Mouse (Mus musculus): ENCODE results near the gene Tarbp2.

Tarbp2 gene

GRCm38 (mm10) chr15:102505770-102506463 lies 12.1 kb upstream of the Tarbp2 start:
- 51% methylated on average over 9 of the region's 9 CpGs for WGBS

GRCm38 (mm10) chr15:102506464-102506830 lies 11.5 kb upstream of the Tarbp2 start:
- WGBS, result 22% methylated on average over 2 of the region's 2 CpGs

- 100% methylated on average over 1 of the region's 1 CpGs for WGBS
Measured at GRCm38 (mm10) chr15:102506864-102507263, 11.1 kb upstream of the Tarbp2 start.

DNA sequence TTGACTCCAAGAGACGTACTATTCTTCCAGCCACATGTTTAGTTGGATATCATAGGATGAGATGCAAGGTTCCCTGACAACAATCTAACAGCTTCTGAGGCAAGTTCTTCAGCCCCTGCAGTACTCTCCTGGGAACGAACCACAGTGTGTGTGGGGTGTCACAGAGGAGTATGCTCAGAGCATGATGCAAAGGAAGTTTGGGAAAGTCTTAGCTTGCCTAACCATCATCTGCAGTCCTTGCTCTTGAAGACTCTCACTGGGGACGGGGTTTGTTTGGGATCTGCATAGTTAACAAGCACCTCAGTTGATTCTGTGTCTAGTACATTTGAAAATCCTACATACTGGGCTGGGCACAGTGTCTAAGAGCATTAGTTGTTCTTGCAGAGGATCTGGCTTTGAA lies 9.7 kb upstream of the Tarbp2 start:
- 53% methylated on average over 3 of the region's 3 CpGs for WGBS

DNA sequence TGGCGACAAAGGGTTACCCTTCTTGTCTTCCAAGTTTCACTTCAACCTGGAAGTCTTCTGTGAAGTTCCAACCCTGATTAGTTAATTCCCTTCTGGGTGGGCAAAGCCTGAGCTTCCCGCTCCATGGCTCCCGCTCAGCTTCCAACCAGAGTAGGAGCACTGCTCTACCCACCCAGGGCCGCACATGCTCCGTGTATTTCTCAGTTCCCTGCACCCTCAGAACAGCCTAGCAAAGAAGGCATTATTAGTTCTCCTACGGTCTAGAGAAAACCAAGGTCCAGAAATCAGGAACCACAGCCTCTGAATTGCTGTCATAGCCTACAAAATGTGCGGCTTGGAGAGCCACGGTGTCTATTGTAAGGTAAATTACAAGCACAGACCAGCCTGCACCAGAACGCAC lies 7.9 kb upstream of the Tarbp2 start:
- 4% methylated on average over 9 of the region's 9 CpGs for WGBS

DNA sequence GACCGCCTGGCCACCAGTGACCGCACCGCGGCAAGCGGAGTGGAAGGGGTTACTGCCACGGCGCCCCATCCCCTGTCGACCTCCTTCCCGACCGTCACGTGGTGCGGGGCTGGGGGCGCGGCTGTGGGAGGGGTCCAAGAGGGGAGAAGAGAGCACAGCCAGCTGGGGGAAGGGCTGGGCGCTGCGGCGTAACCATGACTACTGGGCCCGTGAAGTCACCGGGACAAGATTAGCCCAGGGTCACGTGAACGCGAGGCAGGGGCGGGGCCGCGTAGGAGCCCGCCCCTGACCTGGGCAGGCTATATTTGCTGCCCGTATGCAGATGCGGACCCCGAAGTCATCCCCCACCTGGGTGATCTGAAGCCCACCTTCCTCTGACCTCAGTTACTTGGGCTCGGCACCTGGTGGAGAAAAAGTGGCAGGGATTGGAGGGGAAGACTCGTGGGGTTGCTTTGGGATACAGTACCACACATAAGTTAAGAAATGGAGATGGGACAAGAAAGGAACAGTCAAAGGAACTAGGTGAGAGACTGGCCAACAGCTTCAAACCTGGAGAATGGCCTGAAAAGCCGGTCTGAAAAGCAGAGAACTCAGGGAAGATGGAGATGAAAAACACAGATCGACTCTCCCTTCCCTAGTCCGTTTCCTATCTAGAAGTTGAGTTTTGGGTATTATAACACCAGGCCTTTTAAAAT lies 7.3 kb upstream of the Tarbp2 start:
- WGBS, result 1% methylated on average over 32 of the region's 34 CpGs

- 21% methylated on average over 6 of the region's 6 CpGs for WGBS
Measured at GRCm38 (mm10) chr15:102511285-102511833, 6.6 kb upstream of the Tarbp2 start.

GRCm38 (mm10) chr15:102512010-102512409 lies 6.0 kb upstream of the Tarbp2 start:
- 42% methylated on average over 5 of the region's 5 CpGs for WGBS

DNA sequence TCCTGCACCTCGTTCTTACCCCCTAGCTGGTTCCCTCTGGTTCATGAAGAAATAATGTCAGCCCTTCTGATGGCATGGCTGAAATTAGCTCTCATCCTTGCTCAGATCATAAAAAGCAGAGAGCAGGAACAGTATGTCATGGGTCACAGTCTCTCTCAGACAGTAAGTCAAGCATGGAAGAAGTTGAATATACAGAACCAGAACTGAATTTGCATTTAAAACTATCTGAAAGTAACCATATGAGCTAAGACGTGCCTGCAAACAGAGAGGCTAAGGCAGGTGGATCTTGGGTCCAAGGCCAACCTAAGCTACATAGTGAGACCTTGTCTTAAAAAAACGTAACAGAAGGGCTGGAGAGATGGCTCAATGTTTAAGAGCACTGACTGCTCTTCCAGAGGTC lies 5.0 kb upstream of the Tarbp2 start:
- 64% methylated on average over 3 of the region's 3 CpGs for WGBS

- WGBS, result 72% methylated on average over 2 of the region's 2 CpGs
Measured at GRCm38 (mm10) chr15:102515261-102515660, 2.7 kb upstream of the Tarbp2 start.

DNA sequence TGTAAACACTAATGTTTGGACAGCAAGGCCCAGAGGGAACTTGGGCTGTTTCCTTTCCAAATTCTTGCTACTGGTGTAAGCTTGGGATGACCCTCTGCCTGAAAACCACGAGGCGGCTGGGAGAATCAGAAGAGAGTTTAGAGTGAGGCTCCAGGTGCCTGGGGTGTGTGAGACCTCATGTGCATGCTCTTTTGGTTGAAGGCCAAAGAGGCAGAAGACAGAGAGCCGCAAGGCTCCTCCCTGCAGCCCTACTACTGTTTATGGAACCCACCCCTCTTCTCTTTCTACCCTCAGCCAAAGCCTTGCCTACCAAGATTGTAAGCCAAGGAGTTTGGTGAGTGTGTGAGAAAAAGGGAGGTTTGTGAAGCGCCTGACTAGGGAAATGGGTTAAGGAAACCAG lies 2.2 kb upstream of the Tarbp2 start:
- 30% methylated on average over 4 of the region's 4 CpGs for whole genome bisulfite sequencing

DNA sequence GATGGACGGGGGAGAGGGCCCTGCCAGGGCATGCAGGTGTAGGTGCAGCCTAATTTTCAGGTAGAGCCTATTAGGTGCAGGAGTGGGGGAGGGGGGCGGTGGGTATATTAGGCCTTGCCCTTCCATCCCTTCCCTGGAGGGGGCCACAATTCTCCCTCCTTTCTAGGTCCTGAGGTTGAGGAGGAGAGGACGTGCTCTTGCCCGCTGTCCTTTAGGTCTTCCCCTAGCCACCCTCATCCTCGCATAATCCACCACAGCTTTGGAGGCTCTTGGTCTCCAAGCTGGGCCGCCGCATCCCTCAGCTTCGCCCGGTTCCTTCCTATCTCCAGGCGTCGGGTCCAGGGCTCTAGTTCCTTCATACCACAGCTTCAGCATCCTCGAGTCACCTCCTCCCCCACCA lies 1.7 kb upstream of the Tarbp2 start:
- 2% methylated on average over 12 of the region's 12 CpGs for WGBS

DNA sequence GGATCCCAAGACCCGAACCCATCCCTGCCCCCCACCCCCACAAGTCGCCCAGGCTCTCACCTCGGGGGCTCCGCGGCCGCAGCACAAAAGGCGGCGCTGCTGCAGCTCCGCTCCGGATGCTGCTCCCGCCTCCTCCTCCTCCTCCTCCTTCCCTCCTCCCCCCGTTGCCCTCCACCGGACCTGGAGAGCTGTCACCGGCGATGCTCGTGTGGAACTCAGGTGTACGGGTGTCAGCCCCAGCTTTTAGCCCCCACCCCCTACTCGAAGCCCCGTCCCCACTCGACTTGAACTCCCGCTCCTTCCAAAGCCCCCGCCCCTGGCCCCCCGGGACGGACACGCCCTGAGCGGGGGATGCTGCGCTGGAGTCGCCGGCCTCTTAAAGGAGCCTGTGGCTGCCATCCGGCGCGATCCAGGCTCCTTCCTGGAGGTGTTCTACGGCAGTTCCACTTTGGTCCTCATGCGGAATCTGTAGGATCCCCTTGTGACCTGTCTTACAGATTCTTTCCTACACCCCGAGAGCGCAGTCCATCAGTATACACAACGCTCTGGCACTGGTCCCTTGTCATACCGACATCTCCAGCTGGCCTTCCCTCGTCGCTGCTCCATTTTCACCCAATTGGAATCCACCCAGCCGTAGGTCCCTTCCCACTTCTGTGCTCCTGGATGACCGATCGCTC lies 1.1 kb upstream of the Tarbp2 start, which contains the start of gene Map3k12:
Gene Map3k12, minus strand, starts transcription at position 337 of the 677 bp plus-strand sequence.
- under 1% methylated on average over 43 of the region's 43 CpGs for WGBS

DNA sequence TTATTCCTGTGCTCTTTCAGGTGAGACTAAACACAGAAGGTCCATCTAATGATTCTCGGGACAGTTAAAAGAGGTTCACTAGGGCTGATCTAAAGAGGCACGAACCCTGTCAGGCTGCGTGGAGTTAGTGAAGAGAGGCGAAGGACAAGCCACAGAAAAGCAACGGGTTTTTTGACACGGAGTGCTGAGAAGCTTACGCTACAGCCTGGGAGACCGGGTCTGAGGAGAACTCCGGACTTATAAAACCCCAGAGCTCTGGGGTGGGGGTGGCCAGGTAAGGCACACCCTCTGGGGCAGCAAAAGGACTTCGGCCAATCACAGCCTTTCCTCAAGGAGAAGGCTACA lies 389 bp upstream of the Tarbp2 start:
- WGBS, result 1% methylated on average over 10 of the region's 10 CpGs

- WGBS, result 7% methylated on average over 9 of the region's 9 CpGs
Measured at GRCm38 (mm10) chr15:102518859-102519201, 838 bp downstream of the Tarbp2 start.

- 34% methylated on average over 17 of the region's 17 CpGs for WGBS
Measured at GRCm38 (mm10) chr15:102519211-102520141, 1.5 kb downstream of the Tarbp2 start.

DNA sequence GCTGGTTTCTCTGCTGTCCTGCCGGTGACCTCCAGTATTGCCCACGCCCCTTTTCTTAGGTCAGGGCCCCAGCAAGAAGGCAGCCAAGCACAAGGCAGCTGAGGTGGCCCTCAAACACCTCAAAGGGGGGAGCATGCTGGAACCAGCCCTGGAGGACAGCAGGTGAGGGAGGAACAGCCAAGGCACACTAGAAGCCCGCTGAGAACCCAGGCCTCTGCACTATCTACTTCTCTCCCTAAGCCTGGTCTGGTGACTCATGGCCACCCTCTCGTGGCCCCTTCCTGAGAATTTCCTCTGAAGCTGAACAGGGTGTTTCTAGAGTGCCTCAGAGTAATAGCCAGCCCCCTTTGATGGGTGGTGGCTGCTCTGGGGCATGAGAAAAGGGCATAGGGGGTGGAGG lies 2.4 kb downstream of the Tarbp2 start:
- 69% methylated on average over 4 of the region's 4 CpGs for WGBS

DNA sequence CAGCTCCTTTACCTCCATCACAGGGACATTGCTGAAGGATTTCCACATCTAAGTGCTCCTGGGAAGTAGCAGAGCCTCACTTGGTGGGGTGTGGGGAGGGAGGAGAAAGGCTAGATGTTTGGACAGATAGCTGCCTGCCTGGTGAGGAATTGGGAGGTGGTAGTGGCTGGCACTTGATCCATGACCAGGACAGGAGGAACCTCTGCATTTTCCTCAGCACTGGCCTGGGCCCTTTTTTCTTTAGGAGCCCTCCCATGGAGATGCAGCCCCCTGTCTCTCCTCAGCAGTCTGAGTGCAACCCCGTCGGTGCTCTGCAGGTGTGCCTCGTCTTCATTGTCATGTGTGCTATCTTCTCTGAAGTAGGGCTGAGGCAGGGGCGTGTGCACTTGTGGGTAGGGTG lies 3.5 kb downstream of the Tarbp2 start:
- WGBS, result 87% methylated on average over 4 of the region's 4 CpGs

GRCm38 (mm10) chr15:102524892-102525485 lies 7.0 kb downstream of the Tarbp2 start, which contains the start of gene Npff:
Gene Npff (minus strand): TSS chr15:102524942.
- WGBS, result 5% methylated on average over 3 of the region's 3 CpGs

DNA sequence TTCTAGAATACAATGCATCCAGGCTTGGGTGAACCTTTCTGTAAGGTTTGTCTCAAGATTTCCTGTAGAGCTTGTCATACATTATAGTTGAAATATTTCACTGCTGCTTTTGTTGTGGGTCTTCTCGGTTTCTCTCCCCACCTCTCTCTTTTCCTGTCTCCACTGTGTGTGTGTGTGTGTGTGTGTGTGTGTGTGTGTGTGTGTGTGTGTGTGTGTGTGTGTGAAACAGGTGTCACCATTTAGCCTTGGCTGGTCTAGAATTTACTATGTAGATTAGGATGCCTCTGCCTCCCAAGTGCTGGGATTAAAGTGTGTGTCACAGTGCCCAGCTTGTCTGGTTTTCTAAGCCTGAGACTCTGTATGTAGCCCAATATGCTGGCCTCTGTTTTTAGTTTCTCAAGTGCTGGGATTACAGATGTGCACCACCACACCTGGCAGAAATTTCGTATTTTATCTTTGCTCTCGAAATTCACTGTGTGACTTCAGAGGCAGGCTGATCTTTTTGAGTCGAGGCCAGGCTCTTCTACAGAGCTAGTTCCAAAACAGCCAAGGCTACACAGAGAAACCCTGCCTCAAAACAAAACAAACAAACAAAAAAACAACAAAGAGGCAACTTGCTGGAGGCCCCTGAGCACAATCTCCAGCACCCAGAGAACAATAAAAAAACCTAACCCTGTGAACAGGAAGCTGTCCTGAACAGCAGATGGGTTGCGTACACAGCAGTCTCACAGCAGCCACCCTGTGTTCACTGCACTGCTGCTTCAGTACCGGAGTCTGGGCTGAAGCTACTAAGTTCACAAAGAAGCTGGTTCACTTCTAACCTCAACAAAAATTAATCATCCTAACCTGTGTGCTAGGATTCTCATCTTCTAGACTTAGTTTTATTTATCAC lies 8.4 kb downstream of the Tarbp2 start:
- WGBS, result 62% methylated on average over 6 of the region's 6 CpGs
